Mouse (Mus musculus) adrenal gland, adult 2 months (tissue): ENCODE measurements at regions not wholly inside any gene's neighbourhood (a gene's known extent, or its start where the extent isn't known, plus 50 kb on each side); places are given as distances from the start of the nearest gene placed in this dataset.

ENCODE experiments used
- DNase-seq: peaks from one replicate; pipeline ENCODE4 v3.0.0; 2021

GRCm38 (mm10) chr2:47053689-47054088 lies 1760.2 kb upstream of the Acvr2a start:
- DNase-seq, result no peak

- no peak for DNase-seq
These were observed 1739.7 kb upstream of the Acvr2a start for GRCm38 (mm10) chr2:47074191-47074590.

GRCm38 (mm10) chr2:47075225-47075624 lies 1738.7 kb upstream of the Acvr2a start:
- DNase-seq, result no peak

DNA sequence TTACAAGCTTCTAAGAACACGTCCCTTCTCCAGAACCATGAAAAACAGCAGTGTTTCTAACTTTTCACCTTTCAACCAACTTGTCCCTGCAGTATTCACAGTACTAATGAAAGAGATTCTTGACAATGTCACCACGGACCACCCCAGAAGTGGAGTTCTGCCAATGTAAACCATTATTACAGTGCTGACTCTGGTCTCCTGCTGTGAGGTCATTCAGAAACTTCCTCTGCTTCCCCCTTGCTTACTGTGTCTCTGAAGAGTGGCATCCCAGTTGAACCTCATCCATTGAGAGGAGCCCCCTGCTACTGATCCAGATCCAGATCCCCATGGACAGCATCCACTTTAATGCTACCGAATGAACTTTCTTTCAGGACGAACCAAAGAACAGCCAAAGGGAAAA lies 1725.3 kb upstream of the Acvr2a start:
- no peak for DNase-seq

DNA sequence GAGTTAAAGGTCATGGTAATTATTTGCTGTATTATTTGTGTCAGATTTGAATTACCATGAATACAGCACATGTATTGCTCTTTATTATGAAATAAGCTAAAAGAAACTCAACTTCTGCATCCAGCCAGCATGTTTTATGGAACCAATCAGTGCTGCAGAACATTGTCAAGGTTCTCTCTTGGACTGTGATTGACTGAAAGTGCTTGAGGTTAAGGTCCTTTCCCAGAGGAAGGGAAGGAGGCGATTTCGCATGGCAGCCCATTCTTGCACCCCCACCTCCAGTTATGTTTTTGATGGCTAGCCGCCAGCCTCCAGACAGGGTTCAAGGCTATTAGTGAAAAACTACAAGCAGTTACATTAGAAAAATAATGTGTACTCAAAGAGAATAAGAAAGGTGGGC lies 1717.9 kb upstream of the Acvr2a start:
- DNase-seq, result peak; percentile 7

GRCm38 (mm10) chr2:47139435-47139834 lies 1674.5 kb upstream of the Acvr2a start:
- no peak for DNase-seq

GRCm38 (mm10) chr2:47184067-47184802 lies 1629.7 kb upstream of the Acvr2a start:
- no peak for DNase-seq
